Mouse (Mus musculus) stomach, postnatal 0 days (tissue): ENCODE measurements around the gene Map3k14.

Source experiments
- CTCF ChIP-seq: IDR thresholded peaks from 2 replicates; pipeline ENCODE4 v1.5.1; 2016; ENCODE audit warnings: antibody characterized with exemption, low read depth, mild to moderate bottlenecking, moderate library complexity
- EP300 ChIP-seq: optimal IDR thresholded peaks from 2 replicates; pipeline ENCODE3; 2016; ENCODE audit warnings: antibody characterized with exemption

DNA sequence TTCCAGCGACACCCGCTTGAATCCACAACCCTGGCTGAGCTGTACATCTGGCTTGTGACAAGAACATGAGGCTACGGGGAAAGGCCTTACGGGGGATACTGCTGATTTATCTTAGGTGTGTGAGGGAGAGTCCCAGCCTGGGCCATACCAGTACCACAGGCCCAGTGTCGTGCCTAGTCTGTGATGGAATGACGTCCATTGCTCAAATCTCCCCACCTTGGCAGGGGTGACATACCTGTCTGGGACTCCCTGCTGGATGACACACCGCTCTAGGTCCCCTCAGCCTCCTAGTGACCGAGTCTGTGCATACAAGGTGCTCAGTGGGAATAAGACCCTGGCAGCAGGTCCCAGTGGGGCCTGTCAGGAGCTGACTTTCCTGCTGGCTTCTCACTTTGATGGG, 88.5 kb downstream of the Map3k14 start:
- TF ChIP-seq CTCF: no peak
- TF ChIP-seq EP300: no peak
